Comparison of ENCODE assay signal across 8 mouse cellular contexts in the genomic region with DNA sequence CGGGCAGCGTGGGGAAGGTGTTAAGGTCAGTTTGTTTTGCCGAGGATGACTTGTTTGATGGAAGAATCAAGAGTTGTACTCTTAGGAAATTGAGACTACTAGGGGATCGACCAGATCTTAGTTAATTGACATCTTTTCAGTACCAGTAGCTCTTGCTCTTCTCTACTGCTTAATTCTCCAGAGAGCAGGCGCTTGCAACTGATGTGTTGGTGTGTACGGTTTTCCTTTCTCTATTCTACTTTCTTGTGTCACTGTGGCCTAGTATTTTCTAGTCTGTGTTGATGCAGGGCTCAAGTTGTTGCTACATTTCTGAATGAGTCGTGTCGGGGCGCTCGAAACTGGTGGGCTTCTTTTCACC. TPM values are rescaled to one million over a fixed set of nuclear protein-coding genes. Genes with fewer than 3 reads are reported as not detected.
A peak's percentile ranks its signal among the peaks of the same experiment; 100 is the strongest.
DNase-seq lines count a peak whose midpoint lies in the region; ATAC-seq and TF ChIP-seq lines count a peak whose summit lies in the region.

No protein-coding gene starts in this region.

- TF ChIP-seq CTCF in spleen, adult 2 months (IDR thresholded peaks at IDR 0.05; ENCODE audit: extremely low read depth, insufficient read depth, insufficient read length, insufficient replicate concordance): no peak

- ATAC-seq in erythroblast, adult 5-6 weeks (replicated peaks; ENCODE audit: low FRiP score, poor library complexity, severe bottlenecking): no peak
- ATAC-seq in liver, embryonic 12.5 days: no peak

- no peak for TF ChIP-seq POLR2A in spleen, adult 2 months (IDR thresholded peaks at IDR 0.05; ENCODE audit: low read depth, low read length)

- H3K4me2 ChIP-seq in liver, embryonic 12.5 days: peak overlapping the region; percentile 93

- peak overlapping the region; percentile 95 for H3K9ac ChIP-seq in liver, embryonic 12.5 days

- H3K27me3 ChIP-seq in erythroblast, embryonic 14.5 days (ENCODE audit: control insufficient read depth): no peaks in the 10 kb centered on the region; the same call in 1 of the 2 replicates
- no peaks in the 10 kb centered on the region for H3K27me3 ChIP-seq in spleen, adult 2 months (ENCODE audit: control insufficient read depth, insufficient read depth, low read length)
- no peaks in the 10 kb centered on the region for H3K27me3 ChIP-seq in liver, embryonic 12.5 days (replicated peaks)

- H3K4me1 ChIP-seq in erythroblast, embryonic 14.5 days (ENCODE audit: control insufficient read depth): peaks cover 31% of the 10 kb centered on the region
- H3K4me1 ChIP-seq in spleen, adult 2 months (ENCODE audit: control insufficient read depth, insufficient read depth, insufficient read length): peaks cover 3% of the 10 kb centered on the region
- H3K4me1 ChIP-seq in liver, embryonic 12.5 days: peaks cover 29% of the 10 kb centered on the region

- DNase-seq in spleen, adult 2 months (ENCODE audit: low read depth in 1 of 2, low spot score in 2 of 2): no peak
- no peak for DNase-seq in spleen, postnatal 4 days (ENCODE audit: low spot score in 2 of 2)
- DNase-seq in gastrocnemius, adult 18-20 months (ENCODE audit: low spot score): no peak
- DNase-seq in urinary bladder, postnatal 10 days (ENCODE audit: low spot score): no peak
- no peak for DNase-seq in adrenal gland, postnatal 25 days

- no peaks in the 10 kb centered on the region for H3K9me3 ChIP-seq in erythroblast, embryonic 14.5 days (ENCODE audit: control insufficient read depth, low read length)
- H3K9me3 ChIP-seq in liver, embryonic 12.5 days (replicated peaks): no peaks in the 10 kb centered on the region

- H3K4me3 ChIP-seq in erythroblast, embryonic 14.5 days (replicated peaks): peak overlapping the region; percentile 94
- peak overlapping the region; percentile 97 for H3K4me3 ChIP-seq in spleen, adult 2 months (ENCODE audit: extremely low read depth, insufficient read depth, insufficient read length)
- H3K4me3 ChIP-seq in liver, embryonic 12.5 days: peak overlapping the region; percentile 98

- 0 out of 2 replicates have a peak overlapping the region, but pooled peaks have one; percentile 24 for H3K27ac ChIP-seq in spleen, adult 2 months (ENCODE audit: insufficient read depth, low read length)
- peak overlapping the region; percentile 92 for H3K27ac ChIP-seq in liver, embryonic 12.5 days

- WGBS in spleen, adult 2 months: 12% methylated on average over 10 of the region's 10 CpGs
- 11% methylated on average over 10 of the region's 10 CpGs for WGBS in liver, embryonic 12.5 days (ENCODE audit: insufficient replicate concordance)

- no peaks in the 10 kb centered on the region for H3K36me3 ChIP-seq in erythroblast, embryonic 14.5 days (ENCODE audit: control insufficient read depth)
- H3K36me3 ChIP-seq in spleen, adult 2 months (ENCODE audit: control insufficient read depth, insufficient read depth, low read length): no peaks in the 10 kb centered on the region
- H3K36me3 ChIP-seq in liver, embryonic 12.5 days: no peaks in the 10 kb centered on the region

RNA-seq across cellular contexts. Expression of a gene that starts 1.2 kb away (rescaled TPM):
- polyA plus RNA-seq in erythroblast, embryonic 14.5 days (2012): 0.12 and 0.25 TPM in 2 replicates
- not detected in 2 replicates for total RNA-seq in erythroblast, adult 5-6 weeks (2015; ENCODE audit: low replicate concordance)
- total RNA-seq in erythroblast, adult 5-6 weeks (2017; ENCODE audit: low replicate concordance): not detected in 2 replicates
- 5.5 and 6.8 TPM in 2 replicates for polyA plus RNA-seq in spleen, adult 2 months (2012; rRNA removed)
- polyA plus RNA-seq in liver, embryonic 12.5 days (2016; fragmentation: Nextera tagmentation; extraction: Ambion mirVana): 1.1 and 1.2 TPM in 2 replicates
- total RNA-seq in gastrocnemius, adult 18-20 months (2021): 1 to 10 TPM; 4.1 to 6.3 TPM
- 11.0 and 14.2 TPM in 2 replicates for total RNA-seq in adrenal gland, postnatal 25 days (2021)

RNA-seq across cellular contexts. Expression of a gene that starts 3.7 kb away (rescaled TPM):
- polyA plus RNA-seq in erythroblast, embryonic 14.5 days (2012): 0.27 and 0.28 TPM in 2 replicates
- total RNA-seq in erythroblast, adult 5-6 weeks (2015; ENCODE audit: low replicate concordance): 5.0 and 16.1 TPM in 2 replicates
- 6.4 and 15.9 TPM in 2 replicates for total RNA-seq in erythroblast, adult 5-6 weeks (2017; ENCODE audit: low replicate concordance)
- polyA plus RNA-seq in spleen, adult 2 months (2012; rRNA removed): 9.5 and 10.5 TPM in 2 replicates
- 10.0 and 10.8 TPM in 2 replicates for polyA plus RNA-seq in liver, embryonic 12.5 days (2016; fragmentation: Nextera tagmentation; extraction: Ambion mirVana)
- 10 to 100 TPM; 32.1 to 32.5 TPM for total RNA-seq in gastrocnemius, adult 18-20 months (2021)
- 32.3 and 42.8 TPM in 2 replicates for total RNA-seq in adrenal gland, postnatal 25 days (2021)

RNA-seq across cellular contexts. Expression of a gene that starts 48.1 kb away (rescaled TPM):
- not detected in 2 replicates for polyA plus RNA-seq in erythroblast, embryonic 14.5 days (2012)
- not detected in 2 replicates for total RNA-seq in erythroblast, adult 5-6 weeks (2015; ENCODE audit: low replicate concordance)
- not detected in 2 replicates for total RNA-seq in erythroblast, adult 5-6 weeks (2017; ENCODE audit: low replicate concordance)
- 0.11 and 0.40 TPM in 2 replicates for polyA plus RNA-seq in spleen, adult 2 months (2012; rRNA removed)
- polyA plus RNA-seq in liver, embryonic 12.5 days (2016; fragmentation: Nextera tagmentation; extraction: Ambion mirVana): 0.04 and 0.08 TPM in 2 replicates
- total RNA-seq in gastrocnemius, adult 18-20 months (2021): not detected
- 0.21 and 0.67 TPM in 2 replicates for total RNA-seq in adrenal gland, postnatal 25 days (2021)

Comparison
In these comparisons a context has a peak if more than half of its experiments do, and no peak if none do; other contexts are left out.
1. RNA of a gene that starts 1.2 kb away (total RNA-seq): 11.0 to 14.2 TPM in adrenal gland, postnatal 25 days and 4.1 to 6.3 TPM in gastrocnemius, adult 18-20 months; not detected in erythroblast, adult 5-6 weeks; every median in the first group is over 4 times any median in the second.
2. Peak in every context shown above with its lines, with median percentiles within 50 percentile points of each other: H3K4me3 ChIP-seq.